In genomic region chr5:137306439-137307005, GRCm38 (mm10) we compare ENCODE assay signal across 8 mouse cellular contexts. TPM values are rescaled to one million over a fixed set of nuclear protein-coding genes. Genes with fewer than 3 reads are reported as not detected.
DNase-seq lines count a peak whose midpoint lies in the region; ATAC-seq lines count a peak whose summit lies in the region.

No protein-coding gene starts in this region.

- H3K4me3 ChIP-seq in forebrain, embryonic 12.5 days (replicated peaks), result peak overlapping the region; percentile 91
- H3K4me3 ChIP-seq in liver, embryonic 15.5 days (replicated peaks), result peak overlapping the region; percentile 98

- WGBS in forebrain, embryonic 12.5 days, result 20% methylated on average over 12 of the region's 12 CpGs
- 7% methylated on average over 12 of the region's 12 CpGs for WGBS in liver, embryonic 15.5 days (ENCODE audit: insufficient replicate concordance)

- peak; percentile 32 for DNase-seq in cerebellum, adult 9-10 months
- DNase-seq in cerebellum, postnatal 25 days, result no peak
- DNase-seq in 3T3-L1 (ENCODE audit: low read depth, low spot score), result peak; percentile 32
- no peak for DNase-seq in adrenal gland, adult 8-10 months
- DNase-seq in frontal cortex, postnatal 25 days (ENCODE audit: low spot score in 2 of 2), result no peak

- peak overlapping the region; percentile 79 for H3K4me2 ChIP-seq in forebrain, embryonic 12.5 days
- H3K4me2 ChIP-seq in liver, embryonic 15.5 days, result peak overlapping the region; percentile 73

- ATAC-seq in forebrain, embryonic 12.5 days (ENCODE audit: low FRiP score), result no peak
- ATAC-seq in liver, embryonic 15.5 days (ENCODE audit: insufficient read depth), result no peak
- ATAC-seq in cerebellum, adult (ENCODE audit: insufficient number of reproducible peaks, low FRiP score, low TSS enrichment), result no peak

- no peaks in the 10 kb centered on the region for H3K27me3 ChIP-seq in forebrain, embryonic 12.5 days
- H3K27me3 ChIP-seq in liver, embryonic 15.5 days, result no peaks in the 10 kb centered on the region

- peak overlapping the region; percentile 92 for H3K27ac ChIP-seq in forebrain, embryonic 12.5 days
- peak overlapping the region; percentile 92 for H3K27ac ChIP-seq in liver, embryonic 15.5 days (replicated peaks)

- H3K9ac ChIP-seq in forebrain, embryonic 12.5 days, result peak overlapping the region; percentile 97
- peak overlapping the region; percentile 98 for H3K9ac ChIP-seq in liver, embryonic 15.5 days

- H3K9me3 ChIP-seq in forebrain, embryonic 12.5 days, result no peaks in the 10 kb centered on the region
- no peaks in the 10 kb centered on the region for H3K9me3 ChIP-seq in liver, embryonic 15.5 days (replicated peaks)

- H3K36me3 ChIP-seq in forebrain, embryonic 12.5 days (replicated peaks), result peaks cover 62% of the 10 kb centered on the region
- peaks cover 59% of the 10 kb centered on the region for H3K36me3 ChIP-seq in liver, embryonic 15.5 days (replicated peaks)

- H3K4me1 ChIP-seq in forebrain, embryonic 12.5 days, result peaks cover 40% of the 10 kb centered on the region
- peaks cover 38% of the 10 kb centered on the region for H3K4me1 ChIP-seq in liver, embryonic 15.5 days (replicated peaks)

RNA-seq across cellular contexts. Expression of gene Srrt, which starts 1.0 kb away (rescaled TPM):
- polyA plus RNA-seq in forebrain, embryonic 12.5 days (2016; fragmentation: Nextera tagmentation; extraction: Ambion mirVana), result 184 and 198 TPM in 2 replicates
- 68.0 and 76.9 TPM in 2 replicates for polyA plus RNA-seq in liver, embryonic 15.5 days (2015; fragmentation: Nextera tagmentation; extraction: Ambion mirVana)
- total RNA-seq in adrenal gland, adult 8-10 months (2022), result 100 to 1,000 TPM; 145 to 244 (median 187) TPM

RNA-seq across cellular contexts. Expression of gene Trip6, which starts 7.7 kb away (rescaled TPM):
- 41.3 and 43.9 TPM in 2 replicates for polyA plus RNA-seq in forebrain, embryonic 12.5 days (2016; fragmentation: Nextera tagmentation; extraction: Ambion mirVana)
- polyA plus RNA-seq in liver, embryonic 15.5 days (2015; fragmentation: Nextera tagmentation; extraction: Ambion mirVana), result 8.2 and 11.2 TPM in 2 replicates
- 10 to 100 TPM; 35.7 to 54.9 (median 48.5) TPM for total RNA-seq in adrenal gland, adult 8-10 months (2022)

RNA-seq across cellular contexts. Expression of gene Ufsp1, which starts 12.1 kb away (rescaled TPM):
- polyA plus RNA-seq in forebrain, embryonic 12.5 days (2016; fragmentation: Nextera tagmentation; extraction: Ambion mirVana), result 6.0 and 7.2 TPM in 2 replicates
- 7.4 and 9.6 TPM in 2 replicates for polyA plus RNA-seq in liver, embryonic 15.5 days (2015; fragmentation: Nextera tagmentation; extraction: Ambion mirVana)
- 10 to 100 TPM; 13.0 to 16.4 (median 15.8) TPM for total RNA-seq in adrenal gland, adult 8-10 months (2022)

RNA-seq across cellular contexts. Expression of gene Ache, which starts 19.2 kb away (rescaled TPM):
- polyA plus RNA-seq in forebrain, embryonic 12.5 days (2016; fragmentation: Nextera tagmentation; extraction: Ambion mirVana), result 3.1 and 3.6 TPM in 2 replicates
- 17.2 and 20.7 TPM in 2 replicates for polyA plus RNA-seq in liver, embryonic 15.5 days (2015; fragmentation: Nextera tagmentation; extraction: Ambion mirVana)
- total RNA-seq in adrenal gland, adult 8-10 months (2022), result 10 to 100 TPM; 11.5 to 22.5 (median 16.8) TPM

RNA-seq across cellular contexts. Expression of gene Slc12a9, which starts 26.9 kb away (rescaled TPM):
- polyA plus RNA-seq in forebrain, embryonic 12.5 days (2016; fragmentation: Nextera tagmentation; extraction: Ambion mirVana), result 17.3 and 17.4 TPM in 2 replicates
- polyA plus RNA-seq in liver, embryonic 15.5 days (2015; fragmentation: Nextera tagmentation; extraction: Ambion mirVana), result 3.2 and 3.8 TPM in 2 replicates
- total RNA-seq in adrenal gland, adult 8-10 months (2022), result 10 to 100 TPM; 10.2 to 22.1 (median 16.6) TPM

Comparison
In these comparisons a context has a peak if more than half of its experiments do, and no peak if none do; other contexts are left out.
1. DNase-seq: peak in cerebellum, adult 9-10 months (single experiment) and 3T3-L1 (single experiment); none in cerebellum, postnatal 25 days (0 of 2), adrenal gland, adult 8-10 months (single experiment) and frontal cortex, postnatal 25 days (0 of 2).